Mouse (Mus musculus) adrenal gland, postnatal 4 days (tissue): ENCODE measurements around the gene Riok1. TPM values are rescaled to one million over a fixed set of nuclear protein-coding genes. Genes with fewer than 3 reads are reported as not detected.
A peak's percentile ranks its signal among the peaks of the same experiment; 100 is the strongest.

Source experiments
- DNase-seq, 2 experiments: peaks; one replicate each; pipeline ENCODE4 v3.0.0; 2021 to 2022; ENCODE audit warnings: low spot score in 2 of 2, mixed read lengths in 2 of 2
- long read RNA-seq, 2 experiments: library from polyadenylated mRNA; stranded (forward); transcript quantifications; one replicate each; pipeline ENCODE4 v2.0.0; 2021
- total RNA-seq, 2 experiments: library from RNA; stranded (reverse); gene quantifications; 2 replicates each; pipeline ENCODE4 v1.2.3; 2021

The Riok1 gene
- total RNA-seq: 10 to 100 TPM; 47.8 to 52.6 TPM
- long read RNA-seq, experiment 1, transcript Riok1-201 (17 exons, 2,738 nt): major isoform, 28 of 33 reads
- long read RNA-seq, experiment 1, partial matches to known transcripts: 2 of 33 reads
- long read RNA-seq, experiment 1, other reads (novel, unspliced or antisense): 3 of 33 reads
- long read RNA-seq, experiment 2, transcript Riok1-201 (17 exons, 2,738 nt): major isoform, 47 of 59 reads
- long read RNA-seq, experiment 2, partial matches to known transcripts: 1 of 59 reads
- long read RNA-seq, experiment 2, other reads (novel, unspliced or antisense): 10 of 59 reads

DNA sequence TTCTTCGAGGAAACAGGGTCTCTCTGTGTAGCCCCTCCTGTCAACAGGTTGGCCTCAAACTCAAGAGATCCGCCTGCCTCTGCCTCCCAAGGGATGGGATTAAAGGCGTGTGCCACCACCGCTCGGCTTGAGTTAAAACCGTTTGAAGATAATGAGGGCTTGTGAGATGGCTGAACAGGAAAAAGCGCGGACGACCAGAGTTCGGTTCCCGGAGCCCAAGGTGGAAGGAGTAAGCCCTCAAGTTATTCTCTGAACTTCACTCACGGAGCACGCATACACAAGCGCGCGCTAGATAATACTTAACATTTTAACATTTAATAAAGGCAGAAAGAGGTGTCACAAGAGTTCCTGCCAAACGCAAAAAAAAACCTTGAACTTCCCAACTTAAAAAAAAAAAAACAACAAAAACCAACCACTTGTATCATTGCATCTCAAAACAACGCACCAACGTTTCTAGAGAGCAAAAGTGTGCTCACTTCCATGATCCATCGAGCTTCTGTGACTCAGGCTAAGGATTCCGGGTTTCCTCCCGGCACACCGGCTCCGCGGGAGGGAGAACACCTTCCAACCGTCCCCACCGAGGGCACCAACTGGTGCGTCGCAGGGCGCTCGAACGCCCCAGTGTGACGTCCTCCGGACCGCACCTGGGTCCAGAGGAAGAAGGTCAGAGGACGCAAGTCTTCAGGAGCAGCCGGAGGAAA is at the start of gene Riok1:
Gene Riok1, plus strand, starts transcription at position 653 of the 701 bp plus-strand sequence.
- DNase-seq: no peak

DNA sequence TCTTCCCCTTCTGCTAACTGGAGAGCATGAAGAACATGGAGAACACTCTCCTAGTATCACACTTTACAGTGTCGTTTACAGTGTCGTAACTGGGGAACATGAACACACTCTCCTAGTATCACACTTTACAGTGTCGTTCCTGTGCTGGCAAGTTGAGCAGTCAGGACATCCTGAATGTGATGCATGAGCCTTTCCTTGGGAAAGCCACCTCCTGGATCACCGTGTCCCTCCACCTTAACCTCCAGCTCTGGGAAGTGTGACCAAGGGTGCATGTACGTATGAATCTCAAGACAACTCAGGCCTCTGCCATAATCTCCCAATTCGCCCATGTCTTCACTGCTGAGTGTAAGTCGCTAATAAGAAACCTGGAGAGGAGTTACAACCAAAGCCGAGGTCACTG is 47.1 kb upstream of the Riok1 start:
- no peak for DNase-seq

DNA sequence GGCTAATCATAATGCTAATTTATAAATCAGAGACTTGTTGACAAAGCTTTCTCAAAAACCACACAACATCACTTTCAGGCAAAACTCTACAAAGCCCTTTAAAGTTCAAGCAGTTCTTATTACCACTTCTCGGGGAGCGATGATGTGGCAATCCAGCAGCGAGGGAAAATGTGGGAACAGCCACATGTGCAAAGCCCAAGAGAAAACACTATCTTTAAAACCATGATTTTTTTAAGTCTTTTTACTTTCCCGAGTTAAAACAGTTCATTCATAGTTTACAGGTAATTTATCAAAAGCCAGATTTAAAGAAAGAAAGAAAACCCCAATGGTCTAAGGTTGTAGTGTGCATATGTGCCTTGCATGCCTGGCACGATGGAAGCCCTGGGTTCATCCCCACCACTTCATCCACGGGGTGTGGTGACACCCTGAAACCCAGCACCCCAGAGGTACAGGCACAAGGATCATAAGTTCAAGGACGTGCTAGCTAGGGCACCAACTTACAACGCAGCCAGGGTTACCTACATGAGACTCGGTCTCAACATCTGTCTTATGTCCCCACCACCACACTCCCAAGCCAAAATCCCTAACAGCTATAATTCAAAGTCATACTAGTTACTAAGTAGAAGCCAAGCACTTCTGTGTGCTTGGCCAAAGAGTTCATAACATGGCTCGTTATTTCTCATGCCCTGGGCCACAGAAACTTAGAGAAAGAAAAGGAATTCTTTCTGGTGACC is 44.0 kb upstream of the Riok1 start:
- DNase-seq: no peak

- DNase-seq: no peak
Observed at GRCm38 (mm10) chr13:37993376-37993703, 43.5 kb upstream of the Riok1 start.

GRCm38 (mm10) chr13:37993704-37994404 is 42.9 kb upstream of the Riok1 start, which contains the start of gene Ssr1:
Gene Ssr1 (minus strand): TSS chr13:37994217.
- peak; percentile 93 for DNase-seq

- DNase-seq: no peak
Observed at GRCm38 (mm10) chr13:37994405-37994749, 42.4 kb upstream of the Riok1 start.

GRCm38 (mm10) chr13:37999713-38000112 is 37.1 kb upstream of the Riok1 start:
- DNase-seq: no peak

DNA sequence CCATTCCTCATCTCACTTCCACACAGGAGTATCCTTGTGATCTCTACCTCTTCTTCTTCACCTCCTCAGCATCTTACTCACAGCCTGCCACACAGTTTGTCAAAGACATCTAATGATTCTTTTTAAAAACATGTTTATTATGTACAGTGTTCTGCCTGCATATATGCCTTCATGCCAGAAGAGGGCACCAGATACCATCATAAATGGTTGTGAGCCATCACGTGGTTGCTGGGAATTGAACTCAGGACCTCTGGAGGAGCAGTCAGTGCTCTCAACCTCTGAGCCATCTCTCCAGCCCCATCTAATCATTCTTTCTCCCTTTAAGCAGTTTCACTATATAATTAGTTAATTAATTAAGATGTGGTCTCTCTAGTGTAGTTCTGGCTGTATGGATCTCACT is 34.3 kb upstream of the Riok1 start:
- no peak for DNase-seq

DNA sequence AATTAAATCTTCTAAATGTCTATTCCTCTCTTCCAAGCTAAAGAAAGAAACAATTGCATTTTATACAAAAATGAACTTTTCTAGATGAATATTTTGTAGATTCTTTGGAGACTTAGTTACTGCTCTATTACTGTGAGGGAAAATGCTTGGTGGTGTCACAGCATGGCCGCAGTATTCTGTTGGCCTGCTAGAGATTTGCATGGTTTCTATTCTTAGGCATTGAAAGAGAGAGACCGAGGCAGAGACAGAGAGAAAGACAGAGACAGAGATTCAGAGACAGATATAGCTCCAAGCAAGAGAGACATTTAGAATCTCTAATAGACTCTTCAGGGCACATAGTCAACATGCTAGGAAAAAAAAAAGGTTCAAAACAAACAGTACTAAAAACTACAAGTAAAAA is 28.8 kb upstream of the Riok1 start:
- DNase-seq: no peak

GRCm38 (mm10) chr13:38009721-38010408 is 26.9 kb upstream of the Riok1 start:
- DNase-seq: no peak

- no peak for DNase-seq
Observed at GRCm38 (mm10) chr13:38010444-38010910, 26.3 kb upstream of the Riok1 start.

GRCm38 (mm10) chr13:38012436-38012835 is 24.4 kb upstream of the Riok1 start:
- DNase-seq: no peak

DNA sequence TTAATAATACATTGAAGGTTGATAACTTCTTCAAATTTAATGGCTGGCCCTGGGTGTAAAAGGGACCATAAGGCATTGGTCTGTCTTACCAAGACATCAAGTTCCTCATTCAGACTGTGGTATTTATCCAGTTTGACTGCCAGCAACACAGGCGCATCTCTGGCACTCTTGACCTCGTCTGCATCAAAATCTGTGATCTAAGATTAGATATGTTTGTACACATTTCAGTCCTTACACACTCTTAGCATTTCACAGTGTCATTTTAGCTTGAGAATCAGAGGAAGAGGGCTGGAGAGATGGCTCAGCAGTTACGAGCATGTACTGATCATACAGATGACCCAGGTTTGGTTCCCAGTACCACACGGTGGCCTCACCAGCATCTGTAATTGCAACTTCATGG is 21.2 kb upstream of the Riok1 start:
- no peak for DNase-seq

GRCm38 (mm10) chr13:38018791-38019190 is 18.0 kb upstream of the Riok1 start:
- no peak for DNase-seq

GRCm38 (mm10) chr13:38025874-38026273 is 10.9 kb upstream of the Riok1 start:
- no peak for DNase-seq

GRCm38 (mm10) chr13:38027618-38028248 is 9.1 kb upstream of the Riok1 start:
- no peak for DNase-seq

DNA sequence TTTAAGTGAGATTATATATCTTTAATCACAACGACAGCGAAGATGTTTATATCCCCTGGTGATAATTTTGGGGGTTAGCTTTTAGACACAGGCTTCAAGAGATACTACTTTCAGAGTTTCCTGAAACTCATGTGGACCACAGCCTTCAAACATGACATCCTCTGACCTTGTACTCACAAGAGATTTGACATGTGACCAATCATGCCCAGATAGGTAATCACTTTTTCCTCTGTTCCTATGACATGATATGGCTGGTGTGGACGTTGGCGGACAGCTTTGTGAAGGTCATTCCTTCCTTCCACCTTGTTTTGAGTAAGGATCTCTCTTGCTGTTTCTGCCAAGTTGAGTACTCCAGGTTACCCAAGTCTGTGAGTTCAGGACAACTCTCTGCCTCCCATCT is 8.4 kb upstream of the Riok1 start:
- no peak for DNase-seq

DNA sequence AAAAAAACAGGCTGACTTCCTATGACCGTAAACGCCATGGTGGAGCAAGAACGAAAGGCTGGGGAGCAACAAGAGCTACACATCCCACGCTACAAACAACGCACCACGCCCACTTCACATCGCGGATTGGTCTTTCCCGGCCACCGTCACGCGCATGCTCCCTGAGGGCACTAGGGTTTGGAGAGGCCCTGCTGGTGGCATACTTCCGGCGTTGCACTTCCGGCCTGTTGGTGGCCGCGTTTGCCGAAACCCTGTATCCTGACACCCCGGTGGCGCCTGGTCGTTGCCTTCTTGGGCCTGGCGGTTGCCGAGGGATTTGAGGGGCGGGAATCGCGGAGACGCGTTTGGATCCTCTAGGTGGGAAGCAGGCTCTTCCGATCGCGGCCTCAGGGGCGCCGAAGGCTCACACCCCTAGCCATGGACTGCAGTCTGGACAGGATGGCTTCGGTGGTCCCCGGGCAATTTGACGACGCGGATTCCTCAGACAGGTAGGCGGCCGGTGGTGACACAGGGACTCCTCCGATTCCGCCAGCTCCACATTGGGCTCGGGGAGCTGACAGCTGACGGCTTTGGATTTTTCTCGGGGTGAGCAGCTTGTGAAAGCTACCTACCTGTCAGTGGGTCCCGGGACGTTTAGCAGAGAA is 371 bp downstream of the Riok1 start, which contains the start of gene Cage1:
Gene Cage1, minus strand, starts transcription at position 26 of the 644 bp plus-strand sequence.
- peak; percentile 84 to 96 for DNase-seq

- DNase-seq: no peak
Observed at GRCm38 (mm10) chr13:38037811-38038210, 1.0 kb downstream of the Riok1 start.

DNA sequence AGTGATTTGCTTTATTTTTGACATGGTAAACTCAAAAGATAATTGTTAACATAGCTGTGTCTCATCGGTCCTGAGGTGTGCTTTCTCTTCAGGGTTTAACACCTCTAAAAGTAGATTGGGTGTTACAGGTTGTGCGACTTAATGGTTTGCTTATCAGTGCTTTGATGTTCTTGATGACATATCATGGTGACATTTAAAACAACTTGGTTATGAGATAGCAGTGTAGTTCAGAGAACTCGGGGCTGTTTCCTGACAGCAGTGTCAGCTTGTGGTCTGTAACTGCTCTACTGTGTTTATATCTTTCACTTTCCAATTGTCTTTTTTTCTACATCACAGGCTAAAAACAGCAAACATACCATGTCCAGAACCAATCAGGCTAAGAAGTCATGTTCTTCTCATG is 13.1 kb downstream of the Riok1 start:
- DNase-seq: no peak
